Mouse (Mus musculus): ENCODE data around the gene Mthfd1.

Mthfd1 gene

DNA sequence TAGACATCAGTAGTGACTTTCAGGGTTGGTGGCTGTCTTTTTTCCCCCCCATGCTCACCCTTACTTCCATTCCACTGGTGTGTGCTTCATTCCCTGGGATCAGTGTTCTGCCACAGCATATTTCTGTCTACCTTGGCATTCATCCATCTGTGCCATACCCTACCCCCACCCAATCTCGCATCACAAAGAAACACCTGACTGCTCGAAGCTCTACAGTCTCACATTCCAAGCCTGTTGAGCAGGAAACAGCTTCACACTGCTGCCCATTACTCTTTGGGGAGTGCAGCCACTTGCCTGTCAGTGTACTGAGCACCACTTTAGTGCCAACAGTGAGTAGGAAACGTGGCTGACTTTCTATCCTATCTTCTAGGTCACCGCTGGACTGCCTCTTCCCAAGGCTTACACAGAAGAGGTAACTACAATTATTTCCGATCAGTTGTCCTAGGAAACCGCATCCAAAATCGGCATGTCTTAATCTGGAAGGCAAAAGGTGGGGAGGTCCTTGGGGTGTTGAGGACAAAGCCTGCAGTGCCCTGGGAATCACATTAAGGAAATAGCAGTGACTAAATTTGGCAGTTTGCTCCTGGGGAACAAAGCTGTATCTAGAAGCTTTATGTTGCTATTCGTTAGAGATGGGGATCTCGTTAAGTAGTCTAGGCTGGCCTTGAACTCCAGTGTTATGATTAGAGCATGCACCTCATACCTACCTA is 51.9 kb downstream of the Mthfd1 start:
- peak; percentile 22 for DNase-seq

DNA sequence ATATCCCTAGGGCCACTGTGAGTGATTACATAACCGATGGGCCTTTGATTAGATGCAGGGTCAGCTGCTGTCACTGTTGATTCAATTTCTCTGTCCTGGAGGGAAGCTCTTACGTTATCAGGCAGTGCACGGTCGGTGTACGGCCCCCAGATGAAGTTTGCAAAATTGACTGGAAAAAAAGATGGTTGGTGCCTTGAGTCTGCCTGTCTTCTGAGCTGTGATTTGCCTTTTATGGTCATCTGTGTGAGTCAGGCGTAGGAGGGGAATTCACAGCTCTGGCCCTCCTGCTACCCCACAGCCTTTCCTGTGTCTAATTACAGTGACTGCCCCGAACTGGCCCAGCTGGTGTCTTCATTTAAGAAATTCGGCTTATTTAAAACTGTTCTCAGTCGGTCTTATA is 52.9 kb downstream of the Mthfd1 start:
- DNase-seq, result peak; percentile 47

DNA sequence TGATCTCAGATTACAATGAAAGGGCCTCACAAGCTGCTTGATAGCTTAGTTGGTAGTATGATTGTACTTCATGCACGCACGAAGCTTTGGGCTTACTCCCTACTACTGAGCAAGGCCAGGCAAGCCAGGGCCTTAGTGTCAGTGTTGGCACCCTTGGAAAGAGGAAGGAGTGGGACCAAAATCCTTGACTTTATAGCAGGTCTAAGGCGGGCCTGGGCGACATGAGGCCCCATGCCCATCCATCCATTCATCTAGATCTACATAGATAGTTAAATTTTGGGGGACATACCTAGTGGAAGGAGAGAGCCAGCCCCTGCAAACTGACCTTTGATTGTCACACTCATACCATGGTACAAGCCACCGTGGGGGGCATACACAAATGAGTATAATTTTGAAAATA is 53.3 kb downstream of the Mthfd1 start:
- no peak for DNase-seq

DNA sequence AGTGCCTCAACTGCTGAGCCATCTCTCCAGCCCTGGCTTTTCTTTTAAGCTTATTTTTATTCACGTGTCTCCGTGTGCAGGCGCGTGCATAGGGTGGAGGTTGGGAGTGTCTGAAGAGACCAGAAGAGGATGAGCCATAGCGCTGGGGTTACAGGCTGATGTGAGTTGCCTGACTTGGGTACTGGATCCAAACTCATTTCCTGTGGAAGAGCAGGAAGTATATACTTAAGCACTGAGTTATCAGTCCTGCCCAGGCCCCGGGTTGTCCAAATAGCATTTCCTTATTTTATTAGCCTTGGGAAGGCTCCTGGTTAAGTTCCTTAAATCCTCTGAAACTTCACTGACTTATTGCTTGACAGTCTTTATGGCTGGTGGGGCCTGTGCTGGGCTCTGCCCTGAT is 54.9 kb downstream of the Mthfd1 start:
- DNase-seq, result peak; percentile 36

DNA sequence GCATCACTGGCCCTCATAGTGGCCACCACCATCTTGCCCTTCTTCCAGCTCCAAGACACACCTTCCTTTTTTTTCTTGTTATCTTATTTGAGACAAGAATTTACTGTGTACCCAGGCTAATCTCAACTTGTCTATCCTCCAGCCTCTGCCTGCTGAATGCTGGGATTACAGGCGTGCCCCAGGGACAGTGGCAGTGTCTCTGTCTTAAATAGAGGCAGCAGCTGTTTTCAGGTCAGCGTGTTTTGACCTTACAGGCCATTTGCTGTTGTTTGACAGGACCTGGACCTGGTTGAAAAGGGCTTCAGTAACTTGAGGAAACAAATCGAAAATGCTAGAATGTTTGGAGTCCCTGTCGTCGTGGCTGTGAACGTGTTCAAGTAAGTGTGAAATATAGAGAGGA is 55.5 kb downstream of the Mthfd1 start:
- no peak for DNase-seq

DNA sequence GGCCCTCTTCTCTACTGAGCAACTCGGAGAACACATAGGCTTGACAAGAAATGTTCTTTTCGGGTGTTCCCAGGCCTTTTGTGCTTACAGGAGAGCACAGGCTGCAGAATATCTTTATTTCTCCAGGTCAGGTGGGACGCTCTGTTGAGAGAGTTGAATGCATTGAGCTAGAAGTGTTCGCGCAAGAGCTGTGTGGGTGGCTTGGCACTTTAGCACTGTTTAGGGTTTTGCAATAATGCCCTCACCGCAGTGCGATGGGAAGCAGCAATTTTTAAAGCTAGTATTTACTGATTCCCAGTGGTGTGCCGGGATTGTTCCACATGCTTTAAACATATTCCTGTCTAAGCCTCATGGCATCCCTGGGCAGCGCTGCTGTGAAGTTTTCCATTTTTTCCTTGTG is 56.1 kb downstream of the Mthfd1 start:
- no peak for DNase-seq

DNA sequence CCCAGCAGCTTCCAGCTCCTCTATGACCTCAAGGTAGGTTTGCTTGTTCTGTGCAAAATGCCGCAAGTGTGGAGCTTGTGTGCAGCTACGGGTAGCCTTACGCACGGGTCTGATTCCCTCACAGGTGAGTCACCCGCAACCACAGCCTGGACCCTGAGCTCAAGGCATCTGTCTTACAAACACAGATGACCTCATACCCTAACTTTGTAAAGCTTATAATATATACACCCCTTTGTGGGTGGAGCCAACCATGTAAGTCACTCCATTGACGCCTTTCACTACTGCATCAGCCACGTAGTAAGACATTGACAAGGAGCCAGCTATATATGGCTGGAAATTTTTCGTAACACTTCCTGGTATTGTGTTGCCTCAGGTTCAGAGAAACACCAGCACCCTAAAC is 56.9 kb downstream of the Mthfd1 start:
- DNase-seq, result no peak

DNA sequence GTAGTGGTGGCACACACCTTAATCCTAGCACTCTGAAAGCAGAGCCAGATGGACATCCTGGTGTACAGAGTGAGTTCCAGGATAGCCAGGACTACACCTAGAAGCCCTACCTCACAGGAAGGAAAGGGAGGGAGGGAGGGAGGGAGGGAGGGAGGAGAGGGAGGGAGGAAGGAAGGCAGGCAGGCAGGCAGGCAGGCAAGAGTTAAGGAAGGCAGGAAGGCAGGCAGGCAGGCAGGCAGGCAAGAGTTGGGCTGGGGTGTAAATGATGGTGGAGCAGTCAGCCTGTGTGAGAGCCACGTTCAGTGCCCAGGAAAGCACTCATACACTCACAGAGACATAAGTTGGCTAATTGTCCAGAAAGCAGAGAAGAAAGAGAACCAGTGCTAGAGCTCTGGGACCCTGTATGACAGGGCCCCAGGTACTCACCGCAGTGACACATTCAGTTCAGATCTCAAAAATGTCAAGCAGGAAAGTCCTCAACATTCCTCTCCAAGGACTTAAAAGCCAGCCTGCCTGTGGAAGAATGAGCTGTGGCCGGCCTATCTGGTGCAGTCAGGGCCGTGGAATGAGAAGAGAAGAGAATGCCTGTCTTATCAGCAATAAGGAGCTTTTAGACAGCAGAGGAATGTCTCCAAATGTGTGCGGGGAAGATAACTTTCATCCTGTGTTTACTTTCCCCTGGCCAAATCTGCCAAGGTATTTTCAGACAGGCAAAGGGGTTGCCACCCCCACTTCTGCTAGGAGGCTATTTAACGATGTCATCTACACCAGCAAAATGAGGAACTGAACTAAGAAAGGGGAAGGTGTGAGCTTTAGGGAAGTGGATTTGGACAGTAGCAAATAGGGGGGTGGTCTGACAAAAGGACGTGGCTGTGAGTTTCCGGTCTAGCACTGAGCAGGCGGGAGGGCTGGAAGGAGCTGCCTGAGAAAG is 63.4 kb downstream of the Mthfd1 start:
- peak; percentile 55 for DNase-seq

DNA sequence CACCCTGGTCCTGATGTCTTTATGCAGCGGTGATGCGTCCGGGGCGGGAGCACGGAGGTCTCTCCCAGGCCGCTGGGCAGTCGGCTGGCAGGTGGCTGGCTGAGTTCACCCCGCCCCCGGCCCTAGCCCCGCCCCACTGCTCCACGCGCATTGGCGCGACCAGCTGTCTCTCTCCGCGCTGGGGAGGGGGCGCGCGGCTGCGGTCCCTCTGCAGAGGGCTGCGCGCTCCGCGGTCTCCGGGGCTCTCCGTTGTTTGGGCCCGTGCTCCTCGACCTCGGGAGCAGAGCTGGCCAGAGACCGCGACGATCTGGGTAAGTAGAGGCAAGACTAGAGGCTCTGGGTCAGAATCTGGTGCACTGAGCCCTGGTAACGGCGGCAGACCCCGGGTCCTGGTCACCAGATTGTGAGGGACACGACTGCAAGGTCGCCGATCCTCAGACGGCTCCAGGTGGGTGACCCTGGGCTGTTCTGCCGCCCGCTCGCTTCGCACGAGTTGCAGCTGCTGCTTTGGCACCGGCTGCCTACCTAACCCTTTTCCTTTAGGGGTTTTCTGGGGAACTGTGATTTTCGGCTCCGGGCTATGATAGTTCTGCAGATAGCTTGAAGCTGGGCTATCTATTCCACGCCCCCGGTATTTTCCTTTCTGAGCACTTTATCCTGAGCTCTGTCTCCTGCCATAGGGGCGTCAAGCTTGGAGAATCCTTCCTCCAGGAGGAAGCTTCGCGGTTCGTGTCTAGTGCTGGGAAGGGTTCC is 69.8 kb downstream of the Mthfd1 start, which contains the start of gene Akap5:
Gene Akap5 (plus strand): TSS at position 213 of the 753 bp plus-strand sequence.
- peak; percentile 48 for DNase-seq

DNA sequence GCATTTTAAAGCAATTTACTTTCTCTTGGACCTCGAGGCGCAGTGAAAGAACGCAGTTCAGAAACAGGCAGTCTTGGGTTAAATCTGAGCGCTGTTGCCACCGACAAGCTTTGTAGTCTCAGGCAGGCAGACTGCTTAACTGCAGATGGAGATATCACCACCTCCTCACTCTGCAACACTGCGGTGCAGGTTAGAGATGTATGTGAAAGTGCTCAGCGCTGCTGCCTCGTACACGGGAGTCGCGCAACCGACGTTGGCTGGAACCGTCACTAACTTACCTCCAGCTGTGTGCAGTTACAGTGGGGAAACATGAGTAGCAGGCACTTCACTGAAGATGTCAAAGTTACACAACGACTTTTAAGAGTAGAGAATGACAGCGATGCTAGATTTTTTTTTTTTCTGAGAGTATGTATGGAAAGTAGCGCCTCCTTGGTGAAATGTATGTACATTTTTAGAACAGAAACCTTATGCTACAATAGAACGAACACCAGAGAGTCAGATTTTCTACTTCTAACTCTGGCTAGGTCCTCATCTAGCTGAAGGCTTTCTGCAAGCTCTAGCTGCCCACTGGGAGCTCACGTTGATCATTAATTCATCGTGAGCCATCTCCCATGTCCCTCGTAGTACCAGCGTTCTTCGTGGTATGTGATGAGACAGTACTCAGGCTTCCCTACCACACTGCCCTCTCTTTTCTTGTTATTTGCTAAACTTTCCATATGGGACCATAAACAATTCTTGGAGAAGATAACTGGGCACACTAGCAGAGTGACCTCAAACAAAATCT is 71.5 kb downstream of the Mthfd1 start:
- no peak for DNase-seq

DNA sequence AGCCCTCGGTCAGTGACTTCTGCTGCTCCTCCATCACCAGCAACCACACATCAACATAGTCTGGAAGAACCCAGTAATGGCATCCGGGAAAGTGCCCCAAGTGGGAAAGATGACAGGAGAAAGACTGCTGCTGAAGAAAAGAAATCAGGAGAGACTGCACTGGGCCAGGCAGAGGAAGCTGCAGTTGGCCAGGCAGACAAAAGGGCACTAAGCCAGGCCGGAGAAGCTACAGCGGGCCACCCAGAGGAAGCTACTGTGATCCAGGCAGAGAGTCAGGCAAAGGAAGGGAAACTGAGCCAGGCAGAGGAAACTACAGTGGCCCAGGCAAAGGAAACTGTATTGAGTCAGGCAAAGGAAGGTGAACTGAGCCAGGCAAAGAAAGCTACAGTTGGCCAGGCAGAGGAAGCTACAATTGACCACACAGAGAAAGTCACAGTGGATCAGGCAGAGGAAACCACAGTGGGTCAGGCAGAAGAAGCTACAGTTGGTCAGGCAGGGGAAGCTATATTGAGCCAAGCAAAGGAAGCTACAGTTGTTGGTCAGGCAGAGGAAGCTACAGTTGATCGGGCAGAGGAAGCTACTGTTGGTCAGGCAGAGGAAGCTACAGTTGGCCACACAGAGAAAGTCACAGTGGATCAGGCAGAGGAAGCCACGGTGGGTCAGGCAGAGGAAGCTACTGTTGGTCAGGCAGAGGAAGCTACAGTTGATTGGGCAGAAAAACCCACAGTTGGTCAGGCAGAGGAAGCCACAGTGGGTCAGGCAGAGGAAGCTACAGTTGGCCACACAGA is 73.7 kb downstream of the Mthfd1 start:
- DNase-seq, result no peak

DNA sequence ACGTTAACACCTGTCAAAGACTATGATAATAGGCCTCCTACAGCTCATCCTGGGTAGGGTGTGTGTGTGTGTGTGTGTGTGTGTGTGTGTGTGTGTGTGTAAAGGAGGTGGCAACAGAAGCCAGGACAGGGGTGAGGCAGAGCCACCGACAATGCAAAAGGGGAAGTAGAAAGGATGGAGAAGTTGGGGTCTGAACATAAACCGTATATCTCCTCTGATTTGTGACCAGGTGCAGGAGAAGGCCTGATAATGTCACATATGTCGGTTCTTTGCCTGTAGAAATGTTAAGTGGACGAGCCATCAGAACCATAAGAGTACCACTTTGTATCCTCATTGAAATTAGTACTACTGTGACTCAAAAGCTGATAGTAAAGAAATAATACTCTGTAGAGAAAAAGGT is 78.6 kb downstream of the Mthfd1 start:
- DNase-seq, result no peak

DNA sequence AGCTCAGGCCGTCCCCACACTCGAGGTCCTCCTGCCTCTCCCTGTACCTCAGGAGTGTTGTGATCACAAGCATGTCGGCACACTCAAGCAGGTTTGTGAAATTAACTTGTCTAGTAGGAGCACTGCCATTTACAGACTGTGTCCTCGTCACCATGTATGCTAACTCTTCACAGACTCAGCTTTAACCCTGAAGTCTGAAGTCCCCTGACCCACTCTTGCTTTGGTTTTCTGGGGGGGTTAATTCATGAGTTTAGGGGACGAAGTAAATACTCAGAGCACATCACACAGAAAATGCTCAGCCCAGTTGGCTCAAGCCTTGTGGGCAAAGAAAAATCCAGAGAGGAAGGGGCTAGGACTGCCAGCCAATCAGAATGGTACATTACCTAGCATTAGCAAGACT is 80.5 kb downstream of the Mthfd1 start:
- no peak for DNase-seq

DNA sequence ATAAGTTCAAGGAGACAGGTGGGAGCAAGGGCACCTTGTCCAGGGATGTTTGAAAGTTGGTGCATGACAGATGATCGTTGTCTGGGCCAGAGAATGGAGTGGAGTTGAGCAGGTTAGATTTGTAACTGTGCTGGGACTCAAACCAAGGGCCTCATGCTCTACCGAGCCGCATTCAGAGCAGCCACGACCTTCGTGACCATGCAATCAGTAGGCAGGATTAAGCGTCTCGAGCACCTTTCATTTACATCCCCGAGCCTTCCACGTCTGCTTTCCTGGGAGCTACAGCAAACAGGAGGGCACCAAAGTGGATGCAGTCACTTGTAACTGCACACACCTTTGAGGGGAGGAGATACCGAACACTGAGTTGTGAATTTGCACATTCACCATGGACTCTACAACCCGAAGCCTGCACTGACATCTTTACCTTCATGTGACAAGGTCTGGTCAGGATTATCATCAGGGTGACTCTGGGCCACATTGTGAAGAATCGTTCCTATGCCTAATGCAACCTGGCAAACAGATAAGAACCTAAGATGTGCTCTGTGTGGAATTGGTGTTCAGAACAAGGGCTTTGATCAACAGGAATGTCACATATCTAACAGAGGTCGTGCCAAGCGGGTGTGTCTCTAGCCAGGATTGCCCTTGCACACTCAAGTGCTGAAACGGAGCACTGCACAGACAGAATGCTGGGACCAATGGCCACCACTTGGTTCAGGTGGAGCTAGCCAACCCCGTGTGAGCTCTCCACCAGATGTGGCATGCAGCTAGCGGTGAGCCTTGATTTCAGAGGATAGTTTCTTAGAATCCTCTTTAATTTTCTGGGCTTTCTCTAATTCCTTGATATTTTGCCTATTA is 81.2 kb downstream of the Mthfd1 start:
- DNase-seq, result peak; percentile 19

DNA sequence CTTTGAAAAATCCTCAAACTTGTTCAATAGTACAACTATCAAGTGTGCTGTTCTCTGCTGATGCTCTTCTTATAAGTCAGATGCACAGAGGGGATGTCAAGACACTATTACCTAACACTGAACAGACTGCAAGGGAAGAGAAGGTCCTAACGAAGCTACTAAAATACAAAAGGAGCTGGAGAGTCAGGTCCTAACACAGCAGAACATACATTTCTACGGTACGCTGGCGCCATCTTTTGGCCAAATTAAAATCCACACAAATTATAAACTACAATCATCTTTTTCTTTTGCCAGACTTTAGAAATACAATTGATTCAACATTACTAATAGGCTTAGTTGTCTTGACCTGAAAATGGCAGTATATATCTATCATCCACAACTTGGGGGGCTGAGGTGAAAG is 86.0 kb downstream of the Mthfd1 start:
- peak; percentile 79 for DNase-seq

DNA sequence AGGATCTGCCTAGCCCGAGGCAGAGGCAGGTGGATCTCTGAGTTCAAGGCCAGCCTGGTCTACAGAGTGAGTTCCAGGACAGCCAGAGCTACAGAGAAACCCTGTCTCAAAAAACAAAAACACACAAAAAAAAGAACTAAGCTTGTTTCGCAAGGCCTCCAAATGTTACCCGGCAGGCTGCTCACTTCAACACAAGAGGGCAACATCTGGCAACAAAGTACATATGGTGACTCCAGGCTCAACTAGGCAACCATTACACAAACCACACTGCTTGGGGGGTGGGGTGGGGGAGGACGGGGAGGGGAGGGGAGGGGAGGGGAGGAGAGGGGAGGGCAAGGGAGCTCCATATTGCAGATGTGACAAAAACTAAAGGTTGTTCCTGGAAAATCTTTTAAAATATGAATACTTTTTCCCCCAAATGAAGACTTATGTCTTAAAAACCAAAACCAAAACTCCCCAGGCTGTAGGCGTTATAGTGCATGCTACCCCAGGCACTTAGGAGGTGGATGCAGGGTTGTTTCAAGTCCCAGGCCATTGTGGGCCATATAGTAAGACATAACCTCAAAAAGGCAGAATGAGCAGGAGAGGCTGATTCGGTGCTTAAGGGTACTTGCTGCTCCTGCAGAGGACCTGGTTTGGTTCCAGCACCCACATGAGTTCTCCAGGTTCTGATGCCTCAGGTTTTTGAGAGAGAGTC is 90.8 kb downstream of the Mthfd1 start:
- DNase-seq, result peak; percentile 71

DNA sequence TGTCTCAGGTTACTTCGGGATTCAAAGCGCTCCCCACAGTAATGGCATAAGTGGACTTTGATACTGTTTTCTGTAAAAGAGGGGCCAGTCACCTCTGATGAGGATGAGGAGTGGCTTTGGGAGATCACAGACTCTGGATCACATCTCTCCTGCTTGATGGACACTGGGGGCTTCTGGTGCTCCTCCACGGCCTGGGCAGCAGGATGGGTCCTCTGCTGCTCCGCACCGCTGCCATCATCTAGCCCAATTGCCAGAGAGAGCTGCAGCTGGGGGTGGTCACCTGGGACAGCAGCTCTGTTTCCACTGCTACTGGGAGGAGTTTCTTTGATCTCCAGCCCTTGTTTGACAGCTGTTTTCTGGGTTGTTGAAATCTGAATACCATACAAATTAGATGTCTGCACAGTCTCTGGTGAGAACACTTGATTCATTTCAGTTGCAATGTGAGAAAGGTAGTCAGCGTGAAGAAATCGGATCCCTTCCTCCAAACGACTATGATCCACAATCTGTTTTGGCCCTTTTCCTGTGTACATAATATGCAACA is 94.7 kb downstream of the Mthfd1 start:
- no peak for DNase-seq

DNA sequence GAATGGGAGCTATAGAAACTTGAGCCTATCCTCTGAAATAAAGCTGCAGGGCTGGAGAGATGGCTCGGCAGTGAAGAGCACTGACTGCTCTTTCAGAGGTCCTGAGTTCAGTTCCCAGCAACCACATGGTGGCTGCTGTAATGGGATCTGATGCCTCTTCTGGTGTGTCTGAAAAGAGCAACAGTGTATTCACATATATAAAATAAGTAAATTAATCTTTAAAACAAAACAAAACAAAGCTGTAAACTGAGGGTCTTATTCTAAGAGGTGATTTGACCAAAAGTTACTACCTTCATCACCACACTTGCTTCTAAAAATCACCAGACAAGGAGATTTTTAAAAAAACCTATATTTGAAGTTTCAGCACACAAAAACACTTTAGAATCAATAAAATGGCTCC is 105.8 kb downstream of the Mthfd1 start:
- no peak for DNase-seq

DNA sequence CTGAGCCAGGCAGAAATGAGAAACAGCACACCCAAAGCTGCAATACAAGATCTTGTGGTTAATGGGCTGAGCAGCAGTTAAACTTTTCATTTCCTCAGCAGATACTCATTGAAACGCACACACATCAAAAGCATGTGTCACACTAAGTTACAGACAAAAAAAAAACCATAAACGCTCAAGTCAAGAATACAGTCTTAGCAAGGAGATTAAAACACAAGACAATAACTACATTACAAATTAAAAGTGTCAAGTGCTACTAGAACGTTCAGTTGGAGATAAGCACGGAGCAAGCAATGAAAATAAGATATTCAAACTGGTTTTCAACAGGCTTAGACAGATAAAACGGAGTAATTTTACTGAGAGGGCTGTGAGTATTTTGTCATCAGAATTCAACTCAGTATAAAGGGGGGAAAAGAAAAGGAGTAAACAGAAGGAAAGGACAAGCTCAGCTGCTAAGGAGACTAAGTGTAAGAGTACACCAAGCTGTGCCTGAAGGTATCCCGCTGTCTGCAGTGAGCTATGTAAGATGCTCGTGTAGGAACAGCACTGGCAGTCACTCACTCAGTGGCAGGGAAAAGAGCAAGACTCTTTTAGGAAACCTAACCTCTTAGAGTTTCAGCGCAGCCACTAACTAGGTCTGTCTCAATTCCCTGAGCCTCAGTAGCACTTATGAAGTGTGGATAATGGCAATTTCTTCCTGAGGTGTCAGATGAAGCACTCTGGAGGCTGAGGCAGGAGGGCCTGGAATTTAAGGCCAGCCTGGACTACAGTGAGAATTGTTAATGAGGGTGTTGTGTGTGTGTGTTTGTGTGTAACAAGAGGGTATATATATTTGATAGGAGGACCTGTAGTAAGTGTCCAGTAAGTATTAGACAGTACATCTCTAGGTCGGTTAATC is 106.6 kb downstream of the Mthfd1 start:
- no peak for DNase-seq
